Mouse (Mus musculus) olfactory bulb, adult 2 months (tissue): ENCODE results near the gene Cog5.

ENCODE experiments used
- CTCF ChIP-seq: fragments of 200-500 bp; IDR thresholded peaks from 2 replicates; pipeline ENCODE4 v1.5.1; 2012; ENCODE audit warnings: low read depth, mild to moderate bottlenecking, low read length, moderate library complexity; ENCODE audit not compliant: insufficient read depth
- POLR2A ChIP-seq: fragments of 200-500 bp; IDR thresholded peaks from 2 replicates; pipeline ENCODE4 v1.6.1; 2012; ENCODE audit warnings: mild to moderate bottlenecking, low read depth, low read length, moderate library complexity; ENCODE audit not compliant: insufficient read depth

DNA sequence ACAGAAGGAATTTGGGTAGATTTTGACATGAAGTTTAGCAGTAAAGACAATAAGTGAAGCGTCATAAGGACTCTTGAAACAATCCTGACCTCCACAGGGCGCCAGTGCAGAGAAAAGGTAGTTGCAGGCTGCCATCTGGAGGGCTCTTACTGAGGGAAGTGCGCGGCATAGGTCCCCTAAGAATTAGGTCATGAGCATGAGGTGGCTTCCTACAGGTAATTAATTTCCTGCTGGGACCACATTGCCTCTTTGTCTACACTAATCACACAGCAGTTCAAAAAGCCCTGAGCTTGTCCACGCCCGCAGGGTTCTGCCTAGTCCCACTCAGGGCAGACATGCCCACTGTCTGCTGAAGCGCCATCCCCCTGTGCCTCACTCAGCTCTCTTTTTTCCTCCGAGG lies 242.3 kb downstream of the Cog5 start:
- TF ChIP-seq CTCF (no peak), POLR2A (no peak)
